Mouse (Mus musculus) brain, embryonic 14.5 days (tissue): ENCODE measurements at regions not wholly inside any gene's neighbourhood (a gene's known extent, or its start where the extent isn't known, plus 50 kb on each side); places are given as distances from the start of the nearest gene placed in this dataset.

Experiments
- CTCF ChIP-seq: fragments of 200-500 bp; IDR thresholded peaks from 2 replicates; pipeline ENCODE4 v1.5.1; 2012; ENCODE audit warnings: inconsistent platforms, mild to moderate bottlenecking, moderate library complexity, borderline replicate concordance; ENCODE audit not compliant: insufficient read depth, insufficient read length; ENCODE audit errors: extremely low read depth
- POLR2A ChIP-seq: fragments of 200-500 bp; IDR thresholded peaks from 2 replicates; pipeline ENCODE4 v1.6.1; 2012; ENCODE audit warnings: mild to moderate bottlenecking, inconsistent platforms, borderline replicate concordance; ENCODE audit not compliant: poor library complexity, insufficient read depth, insufficient read length, severe bottlenecking; ENCODE audit errors: extremely low read depth

GRCm38 (mm10) chr12:107807634-107808033 lies 195.8 kb downstream of the Bcl11b start:
- TF ChIP-seq POLR2A, result no peak
- no peak for TF ChIP-seq CTCF
